Mouse (Mus musculus) heart, postnatal 36 days (tissue): ENCODE results near the gene Brsk2. TPM values are rescaled to one million over a fixed set of nuclear protein-coding genes. Genes with fewer than 3 reads are reported as not detected.
A peak's percentile ranks its signal among the peaks of the same experiment; 100 is the strongest.
"Not testable (repeated sequence)": the region's sequence is repeated elsewhere in the genome, so short reads cannot be mapped to it uniquely, and the experiment has no call there.

Experiments used
- DNase-seq, 2 experiments: peaks; one replicate each; pipeline ENCODE4 v3.0.0; 2021 to 2022
- intact Hi-C: fragments of 180-260 bp; cut with DNase I; formaldehyde crosslinking; loops from one replicate; pipeline ENCODE4 v1.15.1; 2025
- total RNA-seq, 2 experiments: library from RNA; stranded (reverse); gene quantifications; 2 replicates each; pipeline ENCODE4 v1.2.3; 2021

The Brsk2 gene
- under 1 TPM; 0.19 to 0.25 TPM for total RNA-seq

GRCm38 (mm10) chr7:141948906-141949798 lies at the start of gene Brsk2:
Gene Brsk2, plus strand, starts transcription at chr7:141949751.
- peak; percentile 93 to 94 for DNase-seq
- intact Hi-C loops: no loop called here

- peak in 1 of 2 experiments; percentile 24 for DNase-seq
- intact Hi-C loops: loop anchor here (2.0 to 5.0 kb wide), 2 partner anchors 135 to 193 kb away; partner anchors contain the start of gene Dusp8
These were observed 47.7 kb upstream of the Brsk2 start for GRCm38 (mm10) chr7:141901825-141902224.

GRCm38 (mm10) chr7:141902269-141902729 lies 47.3 kb upstream of the Brsk2 start:
- DNase-seq: peak; percentile 100
- intact Hi-C loops: loop anchor here (2.0 to 5.0 kb wide), 2 partner anchors 135 to 193 kb away; partner anchors contain the start of gene Dusp8

- intact Hi-C loops: loop anchor here (2.0 to 5.0 kb wide), 2 partner anchors 135 to 192 kb away; partner anchors contain the start of gene Dusp8
These were observed 46.8 kb upstream of the Brsk2 start for GRCm38 (mm10) chr7:141902791-141903190.

GRCm38 (mm10) chr7:141908591-141908990 lies 41.0 kb upstream of the Brsk2 start:
- intact Hi-C loops: loop anchor here (5.0 kb wide), 1 partner anchor 286 kb away; no protein-coding TSS in a partner anchor
- no peak for DNase-seq

More at GRCm38 (mm10) chr7:141902791-141903190, 46.8 kb upstream of the Brsk2 start:
- DNase-seq: no peak

GRCm38 (mm10) chr7:141911305-141911704 lies 38.2 kb upstream of the Brsk2 start:
- DNase-seq: no peak
- intact Hi-C loops: no loop called here

GRCm38 (mm10) chr7:141918407-141918806 lies 31.1 kb upstream of the Brsk2 start, which contains the start of gene Tollip:
Gene Tollip, minus strand, starts transcription at chr7:141918507.
- intact Hi-C loops: no loop called here

GRCm38 (mm10) chr7:141924121-141924520 lies 25.4 kb upstream of the Brsk2 start:
- intact Hi-C loops: loop anchor here (1.0 to 10.0 kb wide), 3 partner anchors 36 to 439 kb away; no protein-coding TSS in a partner anchor
- DNase-seq: not testable (repeated sequence)

More at GRCm38 (mm10) chr7:141918407-141918806, 31.1 kb upstream of the Brsk2 start, which contains the start of gene Tollip:
- DNase-seq: no peak

GRCm38 (mm10) chr7:141924917-141925316 lies 24.6 kb upstream of the Brsk2 start:
- intact Hi-C loops: loop anchor here (1.0 to 10.0 kb wide), 4 partner anchors 37 to 440 kb away; no protein-coding TSS in a partner anchor
- peak; percentile 59 to 79 for DNase-seq

GRCm38 (mm10) chr7:141928642-141929041 lies 20.9 kb upstream of the Brsk2 start:
- no peak for DNase-seq
- intact Hi-C loops: loop anchor here (10.0 kb wide), 1 partner anchor 444 kb away; no protein-coding TSS in a partner anchor

GRCm38 (mm10) chr7:141934128-141934898 lies 15.2 kb upstream of the Brsk2 start:
- intact Hi-C loops: no loop called here
- no peak for DNase-seq

- intact Hi-C loops: no loop called here
- no peak for DNase-seq
These were observed 14.6 kb upstream of the Brsk2 start for GRCm38 (mm10) chr7:141934951-141935350.

GRCm38 (mm10) chr7:141943444-141943843 lies 6.1 kb upstream of the Brsk2 start:
- intact Hi-C loops: no loop called here

GRCm38 (mm10) chr7:141945927-141946326 lies 3.6 kb upstream of the Brsk2 start:
- no peak for DNase-seq
- intact Hi-C loops: no loop called here

More at GRCm38 (mm10) chr7:141943444-141943843, 6.1 kb upstream of the Brsk2 start:
- DNase-seq: no peak

GRCm38 (mm10) chr7:141947512-141947911 lies 2.0 kb upstream of the Brsk2 start:
- no peak for DNase-seq
- intact Hi-C loops: no loop called here

- intact Hi-C loops: no loop called here
These were observed 1.5 kb upstream of the Brsk2 start for GRCm38 (mm10) chr7:141948045-141948444.

GRCm38 (mm10) chr7:141949799-141950103 lies 200 bp downstream of the Brsk2 start:
- DNase-seq: no peak
- intact Hi-C loops: loop anchor here (5.0 kb wide), 1 partner anchor 148 kb away; the partner anchor contains the start of gene Dusp8

More at GRCm38 (mm10) chr7:141948045-141948444, 1.5 kb upstream of the Brsk2 start:
- DNase-seq: no peak

GRCm38 (mm10) chr7:141950104-141951013 lies 808 bp downstream of the Brsk2 start:
- intact Hi-C loops: loop anchor here (5.0 kb wide), 1 partner anchor 147 kb away; the partner anchor contains the start of gene Dusp8
- peak; percentile 4 to 24 for DNase-seq

- intact Hi-C loops: loop anchor here (5.0 kb wide), 1 partner anchor 145 kb away; the partner anchor contains the start of gene Dusp8
- no peak for DNase-seq
These were observed 2.3 kb downstream of the Brsk2 start for GRCm38 (mm10) chr7:141951821-141952220.
